ENCODE assay signal across 11 mouse cellular contexts in the genomic region with DNA sequence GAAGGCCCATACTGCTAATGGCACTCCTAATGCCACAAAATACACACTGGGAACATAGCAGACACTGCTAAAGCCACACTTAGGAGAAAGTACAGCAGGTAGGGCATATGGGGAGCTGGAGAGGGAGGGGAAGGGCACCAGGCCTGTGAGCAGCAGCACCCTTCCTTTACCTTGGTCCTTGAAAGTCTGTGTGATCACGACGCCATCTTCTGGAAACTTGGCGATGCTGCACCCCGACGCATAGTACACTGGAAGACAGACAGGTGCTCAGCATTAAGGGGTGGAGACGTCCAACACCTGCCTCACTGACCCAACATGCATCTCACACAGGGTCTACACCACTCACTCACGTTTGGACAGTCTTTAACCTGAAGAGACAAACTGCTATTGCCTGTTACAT. TPM values are rescaled to one million over a fixed set of nuclear protein-coding genes. Genes with fewer than 3 reads are reported as not detected.
A peak's percentile ranks its signal among the peaks of the same experiment; 100 is the strongest.
DNase-seq lines count a peak whose midpoint lies in the region; ATAC-seq and TF ChIP-seq lines count a peak whose summit lies in the region.
"Had no signal": no experiment of that assay in that cellular context is flagged by ENCODE, and none has a peak within 500 bp of the region (broad histone marks: within the 10 kb centered on the region; RNA-seq: fewer than 3 reads in every experiment).

No protein-coding gene starts in this region.

- no peak overlapping the region for H3K4me3 ChIP-seq in liver, postnatal 0 days (ENCODE audit: low read depth, low read length)
- no peak overlapping the region for H3K4me3 ChIP-seq in MEL (ENCODE audit: control insufficient read depth in 1 of 2, insufficient read depth in 1 of 2, low read depth in 2 of 2, low read length in 2 of 2)
- H3K4me3 ChIP-seq: neural tube, embryonic 15.5 days had no signal

- no peak overlapping the region for H3K9ac ChIP-seq in liver, postnatal 0 days (replicated peaks)
- H3K9ac ChIP-seq in MEL (ENCODE audit: control insufficient read depth, low read depth, low read length, poor library complexity, severe bottlenecking): no peak overlapping the region
- H3K9ac ChIP-seq: neural tube, embryonic 15.5 days had no signal

- no peaks in the 10 kb centered on the region for H3K4me1 ChIP-seq in liver, postnatal 0 days (ENCODE audit: insufficient read depth)
- H3K4me1 ChIP-seq in MEL (ENCODE audit: control insufficient read depth in 1 of 2, insufficient read depth in 2 of 2, low read length in 2 of 2): peaks cover 12 to 16% of the 10 kb centered on the region in 2 experiments; a peak in 3 of 4 replicates
- H3K4me1 ChIP-seq: neural tube, embryonic 15.5 days had no signal

- ATAC-seq in liver, postnatal 0 days: no peak

- peak; percentile 53 for TF ChIP-seq CTCF in liver, postnatal 0 days (IDR thresholded peaks at IDR 0.05; ENCODE audit: low read depth)
- peak; percentile 46 to 59 (median 53); a peak in 5 of 6 replicates for TF ChIP-seq CTCF in MEL (IDR thresholded peaks at IDR 0.05 in 2 of 3, conservative IDR thresholded peaks at IDR 0.05 in 1 of 3; ENCODE audit: control insufficient read depth in 1 of 3, insufficient read depth in 1 of 3, low read depth in 2 of 3, low read length in 3 of 3, poor library complexity in 1 of 3, severe bottlenecking in 1 of 3)

- H3K9me3 ChIP-seq in liver, postnatal 0 days (ENCODE audit: low read length): no peaks in the 10 kb centered on the region
- no peaks in the 10 kb centered on the region for H3K9me3 ChIP-seq in MEL (replicated peaks; ENCODE audit: insufficient read depth, low read length)
- H3K9me3 ChIP-seq: neural tube, embryonic 15.5 days had no signal

- peaks cover 83% of the 10 kb centered on the region for H3K36me3 ChIP-seq in liver, postnatal 0 days (replicated peaks; ENCODE audit: insufficient read depth, low read length)
- H3K36me3 ChIP-seq in MEL (ENCODE audit: control insufficient read depth in 1 of 2, insufficient read depth in 2 of 2, low read length in 2 of 2): peaks cover 13 to 24% of the 10 kb centered on the region in 2 experiments

- H3K27me3 ChIP-seq in liver, postnatal 0 days (ENCODE audit: insufficient read depth, low read length): no peaks in the 10 kb centered on the region
- no peaks in the 10 kb centered on the region for H3K27me3 ChIP-seq in MEL (ENCODE audit: control insufficient read depth in 1 of 2, insufficient read depth in 2 of 2, low read length in 2 of 2)
- H3K27me3 ChIP-seq: neural tube, embryonic 15.5 days had no signal

- H3K4me2 ChIP-seq in liver, postnatal 0 days (ENCODE audit: low read depth, low read length): no peak overlapping the region
- H3K4me2 ChIP-seq: neural tube, embryonic 15.5 days had no signal

- TF ChIP-seq RAD21 in MEL (IDR thresholded peaks at IDR 0.05; ENCODE audit: low read depth, low read length): peak; percentile 43

- no peaks in the 10 kb centered on the region for H3K79me2 ChIP-seq in MEL (ENCODE audit: control insufficient read depth, insufficient read depth, low read length, poor library complexity)

- H3K27ac ChIP-seq in liver, postnatal 0 days (ENCODE audit: low read depth): no peak overlapping the region
- H3K27ac ChIP-seq in MEL (ENCODE audit: control insufficient read depth, low read depth, low read length): no peak overlapping the region
- H3K27ac ChIP-seq: neural tube, embryonic 15.5 days had no signal

- no peak for TF ChIP-seq POLR2A in MEL (IDR thresholded peaks at IDR 0.05; ENCODE audit: control insufficient read depth in 1 of 2, insufficient read depth in 1 of 2, low read depth in 1 of 2, low read length in 2 of 2, poor library complexity in 1 of 2)

- peak; percentile 49 for DNase-seq in embryo, embryonic 10 days (ENCODE audit: low spot score)
- DNase-seq in embryo, embryonic 9.5 days (ENCODE audit: extremely low spot score): no peak
- DNase-seq in liver, postnatal 0 days: no peak
- DNase-seq in liver (no peak), MEL (ENCODE audit: low read depth, low spot score) (peak; percentile 41)
- DNase-seq in induced T-regulatory cell, adult 2 months (ENCODE audit: low read depth): peak; percentile 40
- DNase-seq in kidney, postnatal 25 days: no peak
- DNase-seq in cerebellum, adult 9-11 months: no peak
- DNase-seq: lung, postnatal 4 days had no signal

- TF ChIP-seq EP300 in liver, postnatal 0 days (IDR thresholded peaks at IDR 0.05; ENCODE audit: low read depth): no peak
- TF ChIP-seq EP300 in MEL (IDR thresholded peaks at IDR 0.05; ENCODE audit: low read depth in 1 of 2, low read length in 2 of 2): no peak

- WGBS in liver, postnatal 0 days (ENCODE audit: insufficient replicate concordance): 79% methylated on average over 7 of the region's 7 CpGs

TF ChIP-seq in MEL, 35 proteins besides CTCF, POLR2A, EP300 and RAD21:
- peak; percentile 31; the same call in 1 of the 2 replicates for TF ChIP-seq SMC3 (IDR thresholded peaks at IDR 0.05; ENCODE audit: low read depth, low read length)
- no peak for TF ChIP-seq MAZ (IDR thresholded peaks at IDR 0.05; ENCODE audit: low read depth, low read length)

RNA-seq across cellular contexts. Expression of gene Slc38a8, which starts 18.6 kb away (rescaled TPM):
- polyA plus RNA-seq in liver, postnatal 0 days (2015; fragmentation: Nextera tagmentation; extraction: Ambion mirVana): not detected in 2 replicates
- not detected in 2 replicates for total RNA-seq in MEL (2012; rRNA removed)
- polyA plus RNA-seq in MEL (2012; ENCODE audit: insufficient read depth in 1 of 2, insufficient read length in 2 of 2, low read depth in 1 of 2, low replicate concordance in 2 of 2, missing spikeins in 1 of 2): not detected
- polyA plus RNA-seq: neural tube, embryonic 15.5 days; stomach, embryonic 14.5 days had no signal

RNA-seq across cellular contexts. Expression of gene Mbtps1, which starts 38.4 kb away (rescaled TPM):
- 17.3 and 20.1 TPM in 2 replicates for polyA plus RNA-seq in liver, postnatal 0 days (2015; fragmentation: Nextera tagmentation; extraction: Ambion mirVana)
- 32.7 and 33.1 TPM in 2 replicates for total RNA-seq in MEL (2012; rRNA removed)
- polyA plus RNA-seq in MEL (2012; ENCODE audit: insufficient read depth in 1 of 2, insufficient read length in 2 of 2, low read depth in 1 of 2, low replicate concordance in 2 of 2, missing spikeins in 1 of 2): 10 to 100 TPM in 1 of 2 experiments, not detected in 1; 59.9 TPM

RNA-seq across cellular contexts. Expression of gene Hsdl1, which starts 54.9 kb away (rescaled TPM):
- polyA plus RNA-seq in liver, postnatal 0 days (2015; fragmentation: Nextera tagmentation; extraction: Ambion mirVana): 11.7 and 12.5 TPM in 2 replicates
- total RNA-seq in MEL (2012; rRNA removed): 32.3 and 37.1 TPM in 2 replicates
- polyA plus RNA-seq in MEL (2012; ENCODE audit: insufficient read depth in 1 of 2, insufficient read length in 2 of 2, low read depth in 1 of 2, low replicate concordance in 2 of 2, missing spikeins in 1 of 2): 10 to 100 TPM; 29.4 to 46.3 TPM

RNA-seq across cellular contexts. Expression of gene Dnaaf1, which starts 54.9 kb away (rescaled TPM):
- polyA plus RNA-seq in liver, postnatal 0 days (2015; fragmentation: Nextera tagmentation; extraction: Ambion mirVana): 0.07 TPM in 1 of 2 replicates, not detected in the other
- 0.36 and 0.54 TPM in 2 replicates for total RNA-seq in MEL (2012; rRNA removed)
- under 1 TPM in 1 of 2 experiments, not detected in 1; 0.19 TPM for polyA plus RNA-seq in MEL (2012; ENCODE audit: insufficient read depth in 1 of 2, insufficient read length in 2 of 2, low read depth in 1 of 2, low replicate concordance in 2 of 2, missing spikeins in 1 of 2)

Comparison
In these comparisons a context has a peak if more than half of its experiments do, and no peak if none do; other contexts are left out.
1. DNase-seq: peak in embryo, embryonic 10 days (single experiment), MEL (single experiment) and induced T-regulatory cell, adult 2 months (single experiment); none in embryo, embryonic 9.5 days (single experiment), liver, postnatal 0 days (single experiment), liver (single experiment), kidney, postnatal 25 days (0 of 2) and cerebellum, adult 9-11 months (single experiment).